Mouse (Mus musculus) limb, embryonic 11.5 days (tissue): ENCODE measurements at regions not wholly inside any gene's neighbourhood (a gene's known extent, or its start where the extent isn't known, plus 50 kb on each side); places are given as distances from the start of the nearest gene placed in this dataset.

Experiments
- ATAC-seq: fragments of 200-750 bp; cut with Nextera tagmentation; 2 replicates; pipeline ENCODE4 v1.8.0; 2017; ENCODE audit warnings: low read depth; ENCODE audit not compliant: insufficient number of reproducible peaks, low FRiP score, low TSS enrichment
- DNase-seq: peaks from one replicate; pipeline ENCODE4 v3.0.0-alpha.2; 2015; ENCODE audit warnings: low spot score
- H3K27ac ChIP-seq: fragments of 300-500 bp; sonication (generic); replicated peaks from 2 replicates; pipeline ENCODE4 v1.5.1; 2014; ENCODE audit warnings: low read depth, mild to moderate bottlenecking, low read length
- H3K27me3 ChIP-seq: fragments of 300-500 bp; sonication (generic); 2 replicates; pipeline ENCODE4 v1.6.1; 2014; ENCODE audit warnings: mild to moderate bottlenecking, low read length, mixed read lengths; ENCODE audit not compliant: control insufficient read depth, insufficient read depth
- H3K36me3 ChIP-seq: fragments of 300-500 bp; sonication (generic); 2 replicates; pipeline ENCODE4 v1.6.1; 2014; ENCODE audit warnings: mild to moderate bottlenecking, low read length, moderate library complexity, mixed read lengths; ENCODE audit not compliant: control insufficient read depth, insufficient read depth
- H3K4me1 ChIP-seq: fragments of 300-500 bp; sonication (generic); 2 replicates; pipeline ENCODE4 v1.6.1; 2014; ENCODE audit warnings: low read length, mixed read lengths; ENCODE audit not compliant: control insufficient read depth, insufficient read depth
- H3K4me2 ChIP-seq: fragments of 300-500 bp; sonication (generic); 2 replicates; pipeline ENCODE4 v1.6.1; 2014; ENCODE audit warnings: low read depth, mild to moderate bottlenecking, moderate library complexity; ENCODE audit not compliant: severe bottlenecking
- H3K4me3 ChIP-seq: fragments of 300-500 bp; sonication (generic); 2 replicates; pipeline ENCODE4 v1.5.1; 2014; ENCODE audit warnings: low read depth, low read length
- H3K9ac ChIP-seq: fragments of 300-500 bp; sonication (generic); 2 replicates; pipeline ENCODE4 v1.6.1; 2014; ENCODE audit warnings: mild to moderate bottlenecking, low read length
- H3K9me3 ChIP-seq: fragments of 300-500 bp; sonication (generic); 2 replicates; pipeline ENCODE4 v1.6.1; 2016; ENCODE audit warnings: low read length; ENCODE audit not compliant: control insufficient read depth
- WGBS: fragments of 180-500 bp; shearing (Covaris S2); extraction: QIAGEN DNeasy Blood & Tissue Kit; methylation state at CpG from one replicate; pipeline ENCODE4 v1.1.7; 2014; 5-methylcytosine and 5-hydroxymethylcytosine counted together

DNA sequence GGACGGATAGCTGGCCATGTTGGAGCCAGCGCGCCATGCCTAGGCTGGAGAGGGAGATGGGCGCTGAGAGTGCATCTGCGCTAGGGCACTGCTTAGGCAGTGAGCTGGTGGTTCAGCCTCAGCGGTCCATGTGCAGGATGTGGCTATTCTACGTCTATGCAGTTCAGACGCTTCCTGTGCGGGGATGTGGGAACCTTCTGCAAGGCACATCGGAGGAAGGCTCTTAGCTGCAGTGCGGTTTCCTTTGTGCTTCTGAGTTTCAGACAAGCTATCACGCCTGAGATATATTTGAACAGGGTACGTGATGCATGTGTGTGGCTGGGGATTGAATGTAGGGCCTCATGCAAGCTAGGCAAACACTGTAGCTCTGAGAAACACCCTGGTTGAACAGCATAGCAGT lies 54.4 kb upstream of the Lrpprc start:
- no peak overlapping the region for H3K4me3 ChIP-seq
- no peak overlapping the region for H3K4me2 ChIP-seq
- H3K4me1 ChIP-seq = no peaks in the 10 kb centered on the region
- WGBS = 88% methylated on average over 13 of the region's 13 CpGs
- no peak for ATAC-seq
- H3K36me3 ChIP-seq = no peaks in the 10 kb centered on the region
- H3K9me3 ChIP-seq = no peaks in the 10 kb centered on the region
- no peaks in the 10 kb centered on the region for H3K27me3 ChIP-seq
- DNase-seq = no peak
- H3K27ac ChIP-seq = no peak overlapping the region
- no peak overlapping the region for H3K9ac ChIP-seq

DNA sequence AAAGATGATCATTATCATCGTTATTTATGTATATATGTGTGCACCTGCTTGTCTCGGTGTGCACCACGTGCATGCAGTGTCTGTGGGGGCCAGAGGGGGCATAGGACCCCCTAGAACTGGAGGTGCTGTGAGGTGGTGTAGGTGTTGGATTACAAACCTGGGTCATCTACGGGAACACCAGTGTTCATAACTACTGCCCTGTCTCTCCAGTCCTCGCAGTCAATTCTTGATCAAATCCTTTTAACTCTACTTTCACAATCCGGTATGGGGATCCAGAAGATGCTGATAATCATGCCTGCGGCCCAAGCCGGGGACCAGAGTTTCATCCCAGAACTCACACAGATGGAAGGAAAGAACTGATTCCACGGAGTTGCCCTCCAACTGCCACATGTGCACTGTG lies 55.6 kb upstream of the Lrpprc start:
- H3K4me3 ChIP-seq = no peak overlapping the region
- no peak for ATAC-seq
- no peak overlapping the region for H3K9ac ChIP-seq
- H3K4me2 ChIP-seq = no peak overlapping the region
- no peaks in the 10 kb centered on the region for H3K4me1 ChIP-seq
- H3K27me3 ChIP-seq = no peaks in the 10 kb centered on the region
- H3K36me3 ChIP-seq = no peaks in the 10 kb centered on the region
- 89% methylated on average over 9 of the region's 9 CpGs for WGBS
- no peaks in the 10 kb centered on the region for H3K9me3 ChIP-seq
- no peak overlapping the region for H3K27ac ChIP-seq
- DNase-seq = no peak

DNA sequence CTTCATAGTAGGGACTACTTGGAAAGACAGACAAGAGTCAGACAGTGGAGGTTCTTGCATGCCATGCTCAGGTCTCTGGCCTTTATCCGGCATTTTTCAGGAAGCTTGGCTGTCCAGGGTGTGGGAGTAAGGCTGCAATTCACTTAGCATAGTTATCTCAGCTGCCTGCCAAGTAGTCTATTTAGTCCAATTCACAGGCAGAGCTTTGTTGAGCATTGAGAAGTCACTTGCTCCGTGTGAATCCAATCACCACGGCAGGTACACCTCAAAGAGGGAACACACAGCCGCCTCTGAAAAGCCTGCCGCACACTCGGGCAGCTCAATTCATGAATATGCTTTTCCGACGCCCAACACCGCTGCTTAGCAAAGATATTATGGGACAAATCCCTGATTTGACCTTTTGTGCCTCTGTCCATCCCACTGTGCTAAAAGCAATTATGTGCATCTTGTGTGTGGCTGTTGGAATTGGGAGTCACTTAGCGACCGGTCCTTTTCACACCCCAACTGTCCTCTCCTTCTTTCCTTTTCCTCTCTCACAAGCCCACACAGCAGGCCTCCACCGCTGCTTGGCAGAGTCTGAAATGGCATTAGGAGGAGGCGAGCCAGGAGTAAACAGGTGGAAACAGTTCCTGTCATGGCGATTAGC lies 57.9 kb upstream of the Lrpprc start:
- Histone ChIP-seq H3K4me2 (no peak overlapping the region), H3K36me3 (no peaks in the 10 kb centered on the region), H3K27ac (no peak overlapping the region), H3K4me3 (no peak overlapping the region), H3K4me1 (no peaks in the 10 kb centered on the region), H3K9me3 (no peaks in the 10 kb centered on the region), H3K9ac (no peak overlapping the region), H3K27me3 (no peaks in the 10 kb centered on the region)
- WGBS = 50% methylated on average over 14 of the region's 14 CpGs
- DNase-seq (no peak), ATAC-seq (no peak)

DNA sequence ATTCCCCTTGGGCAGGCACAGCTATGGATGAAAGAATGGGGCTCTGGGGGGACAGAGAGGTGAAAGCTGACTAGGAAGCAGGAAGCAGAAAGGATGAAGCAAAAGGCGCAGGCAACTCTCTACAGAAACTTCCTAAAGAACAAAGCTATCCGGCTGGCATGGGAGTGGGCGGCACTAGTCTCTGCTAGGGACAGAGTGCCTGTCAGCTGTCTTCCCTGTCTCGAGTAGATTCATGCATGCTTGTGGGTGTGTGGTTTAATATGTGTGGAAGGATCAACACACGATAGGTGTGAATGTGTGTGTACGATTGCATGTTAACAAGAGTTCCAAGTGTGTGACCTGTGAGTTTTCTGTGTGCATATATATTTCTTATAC lies 58.4 kb upstream of the Lrpprc start:
- no peak overlapping the region for H3K4me3 ChIP-seq
- H3K9ac ChIP-seq = no peak overlapping the region
- no peak for ATAC-seq
- no peaks in the 10 kb centered on the region for H3K4me1 ChIP-seq
- no peak overlapping the region for H3K27ac ChIP-seq
- H3K4me2 ChIP-seq = no peak overlapping the region
- WGBS = 71% methylated on average over 6 of the region's 6 CpGs
- no peaks in the 10 kb centered on the region for H3K27me3 ChIP-seq
- no peak for DNase-seq
- no peaks in the 10 kb centered on the region for H3K9me3 ChIP-seq
- H3K36me3 ChIP-seq = no peaks in the 10 kb centered on the region

- H3K4me2 ChIP-seq = no peak overlapping the region
- no peak for ATAC-seq
Measured at GRCm38 (mm10) chr17:84850464-84850863, 59.9 kb upstream of the Lrpprc start.

GRCm38 (mm10) chr17:84850893-84851292 lies 60.3 kb upstream of the Lrpprc start:
- ATAC-seq (no peak), DNase-seq (no peak)
- no peaks in the 10 kb centered on the region for H3K27me3 ChIP-seq
- WGBS = 89% methylated on average over 5 of the region's 5 CpGs
- H3K9ac ChIP-seq = no peak overlapping the region
- H3K4me2 ChIP-seq = no peak overlapping the region
- no peak overlapping the region for H3K27ac ChIP-seq
- H3K9me3 ChIP-seq = no peaks in the 10 kb centered on the region
- no peaks in the 10 kb centered on the region for H3K36me3 ChIP-seq
- 0 out of 2 replicates have a peak, but pooled peaks cover under 1% of the 10 kb centered on the region for H3K4me1 ChIP-seq
- no peak overlapping the region for H3K4me3 ChIP-seq

More at GRCm38 (mm10) chr17:84850464-84850863, 59.9 kb upstream of the Lrpprc start:
- 76% methylated on average over 5 of the region's 5 CpGs for WGBS
- Histone ChIP-seq H3K27ac (no peak overlapping the region), H3K4me3 (no peak overlapping the region), H3K9ac (no peak overlapping the region), H3K27me3 (no peaks in the 10 kb centered on the region), H3K36me3 (no peaks in the 10 kb centered on the region), H3K4me1 (no peaks in the 10 kb centered on the region), H3K9me3 (no peaks in the 10 kb centered on the region)
- DNase-seq = no peak

DNA sequence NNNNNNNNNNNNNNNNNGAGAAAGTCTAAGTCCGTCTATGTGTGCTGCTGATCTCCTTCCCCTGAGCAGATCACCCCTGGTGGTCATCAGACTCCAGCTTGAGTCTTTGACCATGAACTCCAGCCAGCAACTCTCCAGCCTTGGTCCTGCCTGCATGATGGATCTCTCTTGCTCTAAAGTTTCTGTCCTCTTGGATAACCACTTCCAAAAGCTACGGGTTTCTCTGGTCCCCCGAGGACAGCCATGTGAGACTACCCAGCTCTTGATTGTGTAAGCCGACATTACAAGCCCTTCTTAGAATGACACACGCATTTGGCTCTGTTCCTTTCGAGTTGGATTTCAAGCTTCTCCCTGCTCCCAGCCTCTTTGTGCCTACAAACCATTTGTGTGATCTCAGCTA lies 66.4 kb upstream of the Lrpprc start:
- H3K9me3 ChIP-seq = no peaks in the 10 kb centered on the region
- H3K27me3 ChIP-seq = no peaks in the 10 kb centered on the region
- no peak overlapping the region for H3K4me2 ChIP-seq
- DNase-seq (no peak), ATAC-seq (no peak)
- 87% methylated on average over 6 of the region's 6 CpGs for WGBS
- H3K4me1 ChIP-seq = 0 out of 2 replicates have a peak, but pooled peaks cover 2% of the 10 kb centered on the region
- no peak overlapping the region for H3K9ac ChIP-seq
- no peak overlapping the region for H3K27ac ChIP-seq
- no peaks in the 10 kb centered on the region for H3K36me3 ChIP-seq
- no peak overlapping the region for H3K4me3 ChIP-seq

DNA sequence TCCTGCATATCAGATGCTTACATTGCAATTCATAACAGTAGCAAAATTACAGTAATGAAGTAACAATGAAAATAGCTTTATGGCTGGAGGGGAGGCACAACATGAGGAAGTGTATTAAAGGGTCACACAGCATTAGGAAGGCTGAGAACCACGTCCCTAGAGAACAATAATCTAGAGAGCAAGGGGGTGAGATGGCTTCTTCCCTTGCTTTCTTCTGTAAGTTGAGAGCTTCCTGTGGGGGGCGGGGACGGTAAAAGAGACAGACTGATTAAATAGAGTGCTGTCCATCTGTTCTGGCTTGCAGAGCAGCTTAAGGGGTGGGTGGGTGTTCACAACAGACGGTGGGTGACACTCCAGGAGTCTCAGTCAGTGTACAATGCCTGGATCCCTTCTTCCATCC lies 68.2 kb upstream of the Lrpprc start:
- Histone ChIP-seq H3K36me3 (no peaks in the 10 kb centered on the region), H3K27ac (no peak overlapping the region), H3K4me2 (no peak overlapping the region), H3K9me3 (no peaks in the 10 kb centered on the region), H3K4me1 (0 out of 2 replicates have a peak, but pooled peaks cover 2% of the 10 kb centered on the region), H3K4me3 (no peak overlapping the region), H3K9ac (no peak overlapping the region), H3K27me3 (no peaks in the 10 kb centered on the region)
- 33% methylated on average over 4 of the region's 4 CpGs for WGBS
- DNase-seq (no peak), ATAC-seq (no peak)

DNA sequence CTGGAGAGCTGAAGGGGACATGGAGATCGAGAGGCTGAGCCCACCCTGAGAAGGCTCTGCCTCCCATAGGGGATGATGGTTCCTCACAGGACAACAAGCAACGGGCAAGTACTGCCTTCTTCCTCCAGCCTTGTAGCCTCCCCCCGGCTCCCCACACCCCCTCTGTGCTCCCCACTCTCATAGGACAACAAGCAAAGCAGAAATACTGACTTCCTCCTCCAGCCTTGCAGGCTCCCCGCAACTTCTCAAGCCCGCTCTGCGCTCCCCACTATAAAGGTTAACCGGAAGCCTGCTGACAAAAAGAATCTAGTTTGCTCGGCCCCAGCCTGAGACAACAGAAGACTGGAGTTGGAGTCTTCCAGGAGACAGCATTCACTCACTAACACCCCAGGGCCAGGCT lies 69.3 kb upstream of the Lrpprc start:
- H3K4me1 ChIP-seq = 0 out of 2 replicates have a peak, but pooled peaks cover 2% of the 10 kb centered on the region
- no peak for DNase-seq

More for the DNA sequence above, 69.3 kb upstream of the Lrpprc start:
- Histone ChIP-seq H3K9ac (no peak overlapping the region), H3K27ac (no peak overlapping the region), H3K4me2 (no peak overlapping the region), H3K36me3 (no peaks in the 10 kb centered on the region), H3K27me3 (no peaks in the 10 kb centered on the region), H3K9me3 (no peaks in the 10 kb centered on the region), H3K4me3 (no peak overlapping the region)
- 83% methylated on average over 8 of the region's 8 CpGs for WGBS
- no peak for ATAC-seq
